Mouse (Mus musculus): ENCODE data around the gene Uchl3. TPM values are rescaled to one million over a fixed set of nuclear protein-coding genes. Genes with fewer than 3 reads are reported as not detected.
A peak's percentile ranks its signal among the peaks of the same experiment; 100 is the strongest.

Uchl3 gene
- total RNA-seq, 2 experiments from 2014 or later, result 40.0 to 42.4 TPM

DNA sequence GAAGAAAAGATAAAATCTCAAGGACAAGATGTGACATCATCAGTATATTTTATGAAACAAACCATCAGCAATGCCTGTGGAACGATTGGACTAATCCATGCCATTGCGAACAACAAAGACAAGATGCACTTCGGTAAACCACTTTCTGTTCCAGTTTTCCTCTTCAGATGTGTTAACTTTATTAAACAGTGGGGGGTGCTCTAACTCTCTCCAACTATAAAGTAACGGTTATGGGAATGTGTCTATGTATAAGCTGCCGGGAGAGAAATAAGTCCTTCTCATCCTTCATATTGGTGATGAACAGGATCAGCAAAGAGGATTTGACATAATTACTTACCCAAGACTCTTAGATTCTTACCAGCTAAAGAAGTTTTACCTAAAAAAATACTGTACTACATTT lies 12.8 kb downstream of the Uchl3 start:
- no peak for DNase-seq

DNA sequence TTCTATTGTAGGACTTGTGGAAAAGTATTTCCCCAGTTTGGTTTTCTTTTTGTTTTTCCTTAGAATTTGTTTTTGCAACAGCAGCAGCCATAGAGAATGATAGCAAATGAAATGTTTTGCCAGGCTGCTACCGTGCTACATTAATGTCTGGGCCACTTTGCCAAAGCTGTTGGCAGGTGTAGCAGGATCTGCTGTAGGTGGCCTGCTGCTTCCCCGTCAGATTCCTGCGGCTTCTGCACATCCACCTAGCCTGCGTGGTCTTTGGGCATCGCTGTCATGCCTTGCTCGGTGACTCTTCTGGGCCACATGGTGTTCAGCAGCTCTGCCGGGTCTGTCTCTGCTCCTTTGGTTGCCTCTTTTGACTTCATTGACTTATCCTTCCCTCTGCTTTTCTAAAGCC lies 14.9 kb downstream of the Uchl3 start:
- DNase-seq, result no peak

DNA sequence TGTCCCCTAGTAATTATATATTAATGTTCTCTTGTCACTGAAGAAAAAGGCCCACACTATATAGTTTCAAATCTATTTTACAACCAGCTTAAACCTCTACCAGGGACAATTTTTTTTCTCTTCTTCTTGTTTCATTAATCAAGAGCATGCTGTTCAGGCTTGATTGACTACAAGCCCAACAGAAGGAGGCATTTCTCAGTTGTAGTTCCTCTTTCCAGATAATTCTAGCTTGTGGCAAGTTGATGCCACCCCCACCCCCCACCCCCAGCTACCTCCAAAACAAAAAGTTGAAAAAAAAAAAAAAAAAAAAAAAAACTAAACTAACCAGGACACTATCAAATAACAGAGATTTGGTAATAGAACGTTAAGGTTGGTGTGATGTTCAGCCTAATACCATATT lies 18.5 kb downstream of the Uchl3 start:
- DNase-seq, result no peak

DNA sequence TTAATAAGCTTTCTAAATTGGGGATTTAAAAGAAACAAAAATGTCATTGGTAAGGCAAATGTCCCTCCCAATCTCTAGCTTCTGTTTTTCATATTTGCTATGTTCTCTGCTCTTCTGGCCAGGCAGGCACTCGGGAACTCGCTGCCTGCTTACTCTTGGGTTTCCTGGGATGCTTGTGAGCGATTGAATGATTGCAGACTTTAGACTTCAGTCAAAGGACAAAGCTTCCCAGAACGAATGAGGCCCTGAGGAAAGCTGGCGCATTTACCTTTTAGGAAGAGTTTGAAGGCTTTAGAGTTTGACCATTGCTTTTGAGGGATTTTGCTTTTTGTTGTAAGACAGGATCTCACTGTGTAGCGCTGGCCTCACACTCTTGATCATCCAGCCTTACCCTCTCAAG lies 33.9 kb downstream of the Uchl3 start:
- DNase-seq, result no peak

DNA sequence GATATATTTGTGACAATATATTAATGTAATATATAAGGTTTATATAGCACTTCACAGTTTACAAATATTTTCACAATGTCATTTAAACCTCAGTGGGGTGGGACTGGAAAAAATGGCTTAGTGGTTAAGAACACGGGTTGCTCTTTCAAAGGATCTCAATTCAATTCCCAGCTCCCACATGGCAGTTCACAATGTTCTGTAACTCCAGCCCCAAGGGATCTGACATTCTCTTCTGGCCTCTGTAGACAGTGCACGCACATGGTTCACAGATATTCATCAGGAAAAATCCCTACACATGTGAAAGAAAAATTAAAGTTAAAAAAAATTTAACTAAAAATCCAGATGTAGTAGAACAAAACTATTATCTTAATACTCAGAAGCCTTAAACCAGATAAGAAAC lies 34.6 kb downstream of the Uchl3 start:
- DNase-seq, result peak; percentile 28 to 59

DNA sequence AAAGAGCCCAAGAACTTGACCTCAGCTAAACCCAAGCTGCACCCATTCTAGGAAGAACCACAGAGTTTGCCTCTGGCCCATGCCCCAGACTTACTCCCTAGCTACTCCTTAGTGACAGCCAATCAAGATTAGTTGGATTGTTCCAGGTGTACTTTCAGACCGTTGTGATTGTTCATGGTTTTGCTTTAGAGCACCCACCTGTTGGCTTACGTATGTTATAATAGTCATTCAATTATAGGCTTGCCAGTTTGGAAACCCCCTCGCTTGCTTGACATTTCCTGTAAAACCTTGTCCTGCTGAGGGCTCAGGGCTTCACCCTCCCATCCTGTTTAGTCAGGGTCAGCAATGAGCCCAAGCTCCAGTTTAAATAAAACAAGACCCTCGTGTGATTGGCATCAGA lies 50.7 kb downstream of the Uchl3 start:
- no peak for DNase-seq

DNA sequence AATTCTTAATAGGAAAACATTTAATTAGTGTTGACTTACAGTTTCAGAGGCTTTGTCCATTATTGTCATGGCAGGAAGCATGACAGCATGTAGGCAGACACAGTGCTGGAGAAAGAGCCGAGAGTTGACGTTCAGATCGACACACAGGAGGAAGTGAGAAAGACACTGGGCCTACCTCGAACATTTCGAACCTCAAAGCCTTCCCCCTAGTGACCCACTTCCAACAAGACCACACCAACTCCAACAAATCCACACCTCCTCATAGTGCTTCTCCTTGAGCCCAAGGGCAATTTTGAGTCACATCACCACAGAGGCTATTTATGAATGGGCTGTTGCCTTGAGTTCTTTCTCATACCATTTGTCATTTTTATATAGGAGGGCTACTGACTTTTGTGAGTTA lies 53.3 kb downstream of the Uchl3 start:
- DNase-seq, result no peak

DNA sequence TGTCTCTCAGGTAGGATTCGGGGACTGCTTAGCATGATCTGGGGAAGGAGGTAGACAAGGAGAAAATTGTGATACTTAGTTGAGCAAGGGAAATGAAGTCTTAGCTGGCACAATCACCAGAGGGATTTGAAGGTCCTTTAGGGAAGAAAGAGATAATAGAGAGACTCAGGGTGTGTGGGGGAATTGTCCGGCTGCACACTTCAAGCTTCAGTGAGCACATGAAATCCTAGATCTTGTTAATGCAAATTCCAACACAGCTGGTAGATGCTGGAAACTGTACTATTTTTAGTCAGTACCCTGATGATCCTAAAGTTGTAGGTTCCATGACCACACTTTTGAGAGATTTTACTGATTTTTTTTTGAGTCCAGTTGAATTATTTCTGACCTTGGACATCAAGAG lies 60.6 kb downstream of the Uchl3 start:
- DNase-seq, result no peak

DNA sequence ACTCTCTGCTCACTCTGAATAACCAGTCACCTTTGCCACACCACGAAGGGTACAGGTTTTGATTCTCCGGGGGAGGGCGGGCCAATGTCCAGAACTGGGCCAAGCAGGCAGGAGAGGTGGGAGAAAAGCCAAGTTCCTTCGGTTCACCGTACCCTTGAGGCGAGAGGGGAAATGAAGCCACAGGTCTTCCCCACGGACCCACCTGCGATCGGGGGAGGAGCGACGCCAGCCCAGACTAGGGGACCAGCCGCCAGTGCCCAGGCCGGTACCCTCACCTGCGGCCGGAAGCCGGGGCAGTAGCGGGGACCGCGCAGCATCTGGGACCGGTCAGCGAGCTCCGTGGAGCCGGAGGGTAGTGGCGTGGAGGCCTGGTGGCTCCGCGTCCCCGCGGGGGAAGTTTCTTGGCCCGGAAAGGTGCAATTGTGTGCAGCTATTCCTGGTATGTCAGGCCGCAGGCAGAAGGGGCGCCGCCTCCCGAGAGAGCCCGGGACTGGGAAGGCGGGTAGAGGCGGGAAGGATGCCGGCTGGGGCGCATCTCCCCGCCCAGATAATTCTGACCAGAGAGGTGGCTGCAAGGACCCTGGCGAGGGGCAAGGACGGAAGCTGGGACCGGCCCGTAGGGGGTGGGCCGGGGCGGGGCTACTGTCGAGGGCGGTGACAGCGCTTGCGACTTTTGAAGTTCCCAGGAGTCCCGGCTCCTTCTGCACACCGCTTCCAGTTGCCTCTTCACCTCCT lies 75.6 kb downstream of the Uchl3 start, which contains the start of the genes Gm9922 and Lmo7:
Gene Gm9922 (minus strand): TSS at position 578 of the 735 bp plus-strand sequence.
Gene Lmo7 (plus strand): TSS at position 721 of the 735 bp plus-strand sequence.
- DNase-seq, result peak; percentile 75 to 89

DNA sequence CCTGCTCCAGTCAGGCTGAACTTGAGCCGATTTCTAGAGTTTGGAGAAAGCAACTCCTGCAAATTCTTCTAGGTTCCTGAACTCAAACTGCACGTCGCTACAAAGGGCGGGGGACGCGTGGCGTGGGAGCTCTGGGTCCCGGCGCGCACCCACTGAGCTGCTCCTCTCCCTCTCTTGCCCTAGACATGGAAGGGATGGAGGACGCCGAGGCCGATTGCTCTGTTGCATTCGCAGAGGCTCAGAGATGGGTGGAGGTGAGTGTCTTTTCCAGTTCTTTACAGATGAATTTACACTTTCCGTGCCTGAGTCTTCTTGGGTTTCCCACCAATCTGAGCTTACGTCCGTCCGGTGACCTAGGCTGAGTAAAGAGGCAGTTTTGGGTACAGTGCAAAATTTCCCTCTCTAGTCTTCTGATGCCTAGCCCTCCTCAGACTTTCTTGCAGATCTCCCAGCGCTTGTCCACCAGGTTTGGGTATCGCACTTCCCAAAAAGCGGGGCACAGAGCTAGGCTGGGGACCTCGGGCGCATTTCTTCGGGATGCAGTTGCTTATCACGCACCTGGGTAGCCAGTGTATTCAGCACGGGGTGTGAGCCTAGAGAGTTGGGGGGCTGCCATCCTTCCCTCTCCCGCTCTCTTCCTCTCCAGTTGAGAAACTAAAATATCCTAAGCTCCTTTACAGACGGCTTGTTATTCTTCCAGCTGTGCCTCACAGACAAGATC lies 76.4 kb downstream of the Uchl3 start:
- no peak for DNase-seq

DNA sequence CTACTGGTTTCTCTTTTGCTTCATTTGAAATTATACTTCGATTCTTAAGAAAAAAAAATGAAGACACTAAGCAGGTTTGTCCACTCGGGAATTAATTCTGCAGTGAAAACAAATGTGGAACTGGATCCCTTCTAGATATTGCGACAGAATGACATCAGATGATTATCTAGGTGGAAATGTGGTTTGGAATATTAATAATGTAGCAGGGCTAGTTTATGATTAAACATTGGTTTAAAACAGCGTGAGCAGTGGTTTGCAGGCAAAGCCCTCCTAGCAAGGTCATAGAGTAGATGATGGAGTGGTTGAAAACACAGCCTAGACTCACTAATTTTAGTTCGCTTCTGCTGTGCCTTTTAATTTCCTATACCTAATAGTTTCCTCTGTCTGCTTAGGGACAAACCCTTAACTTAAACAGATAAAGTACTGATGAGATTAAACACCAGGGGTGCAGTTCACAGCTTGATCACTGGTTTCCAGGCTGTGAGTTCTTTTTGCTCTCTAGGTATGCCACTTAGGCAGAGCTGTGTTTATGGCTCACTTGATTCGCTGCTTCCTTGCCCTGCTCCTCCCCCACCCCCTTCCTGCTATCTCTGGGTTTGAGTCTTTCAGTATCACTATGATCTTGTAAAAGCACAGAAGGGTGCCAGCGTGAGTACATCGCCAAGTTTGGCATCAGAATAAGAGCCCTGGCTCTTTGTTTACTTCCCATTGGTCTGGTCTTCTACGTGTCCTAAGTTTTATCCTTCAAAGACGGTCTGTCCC lies 80.0 kb downstream of the Uchl3 start:
- DNase-seq, result no peak

DNA sequence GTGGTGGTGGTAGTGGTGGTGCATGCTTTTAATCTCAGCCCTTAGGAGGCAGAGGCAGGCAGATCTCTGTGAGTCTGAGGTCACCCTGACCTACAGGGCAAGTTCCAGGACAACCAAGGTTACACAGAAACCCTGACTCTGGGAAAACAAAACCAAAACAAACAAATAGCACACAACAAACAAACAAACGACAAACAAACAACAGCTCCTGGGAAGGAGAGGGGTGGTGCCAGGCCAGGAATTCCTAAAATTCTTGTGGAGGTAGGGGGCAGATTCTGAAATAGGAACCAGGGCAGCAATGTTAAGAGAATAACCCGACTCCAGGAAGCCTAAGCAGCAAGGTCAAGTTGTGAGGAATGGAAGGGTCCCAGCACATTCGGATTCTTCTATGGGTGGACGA lies 83.7 kb downstream of the Uchl3 start:
- no peak for DNase-seq

Other genes starting within 250 kb of the Uchl3 start
- 100 to 1,000 TPM in 1 of 2 experiments, 10 to 100 TPM in 1; 89.3 to 105 TPM for gene Tbc1d4, start 44.8 kb upstream of the Uchl3 start, total RNA-seq (2021)
- gene Commd6, start 13.3 kb upstream of the Uchl3 start, total RNA-seq (2021), result 10 to 100 TPM; 34.6 to 35.5 TPM
- gene Gm9922, start 75.8 kb downstream of the Uchl3 start, total RNA-seq (2021), result 1 to 10 TPM in 1 of 2 experiments, not detected in 1; 1.0 TPM
- 100 to 1,000 TPM; 327 to 346 TPM for gene Lmo7, start 76.0 kb downstream of the Uchl3 start, total RNA-seq (2021)